Mouse (Mus musculus) liver, postnatal 0 days (tissue): ENCODE data around the gene Zar1.
"Not testable (repeated sequence)": the region's sequence is repeated elsewhere in the genome, so short reads cannot be mapped to it uniquely, and the experiment has no call there.

Source experiments
- CTCF ChIP-seq: sonication (generic); IDR thresholded peaks from 2 replicates; pipeline ENCODE4 v1.5.1; 2016; ENCODE audit warnings: antibody characterized with exemption, low read depth
- EP300 ChIP-seq: IDR thresholded peaks from 2 replicates; pipeline ENCODE4 v1.6.1; 2016; ENCODE audit warnings: antibody characterized with exemption, low read depth, mild to moderate bottlenecking

- TF ChIP-seq EP300, CTCF: not testable (repeated sequence)
Observed at GRCm38 (mm10) chr5:72563183-72563582, 17.9 kb downstream of the Zar1 start.
